Mouse (Mus musculus): ENCODE measurements around the gene Rabl6.

GRCm38 (mm10) chr2:25657652-25658051 lies 49.3 kb upstream of the Rabl6 start, which contains the start of gene Lcn5:
- no peak for TF ChIP-seq CTCF (conservative IDR thresholded peaks at IDR 0.05; ENCODE audit: insufficient read depth, insufficient read length, low read depth, low read length)
- no peak for TF ChIP-seq POLR2A (IDR thresholded peaks at IDR 0.05; ENCODE audit: low read depth, low read length)
